Mouse (Mus musculus) thymus, postnatal 36 days (tissue): ENCODE data around the gene Olfr1508.
A peak's percentile ranks its signal among the peaks of the same experiment; 100 is the strongest.
"Not testable (repeated sequence)": the region's sequence is repeated elsewhere in the genome, so short reads cannot be mapped to it uniquely, and the experiment has no call there.

Source experiments
- DNase-seq, 2 experiments: peaks; one replicate each; pipeline ENCODE4 v3.0.0; 2022; ENCODE audit warnings: mixed read lengths in 2 of 2

Olfr1508 gene

DNA sequence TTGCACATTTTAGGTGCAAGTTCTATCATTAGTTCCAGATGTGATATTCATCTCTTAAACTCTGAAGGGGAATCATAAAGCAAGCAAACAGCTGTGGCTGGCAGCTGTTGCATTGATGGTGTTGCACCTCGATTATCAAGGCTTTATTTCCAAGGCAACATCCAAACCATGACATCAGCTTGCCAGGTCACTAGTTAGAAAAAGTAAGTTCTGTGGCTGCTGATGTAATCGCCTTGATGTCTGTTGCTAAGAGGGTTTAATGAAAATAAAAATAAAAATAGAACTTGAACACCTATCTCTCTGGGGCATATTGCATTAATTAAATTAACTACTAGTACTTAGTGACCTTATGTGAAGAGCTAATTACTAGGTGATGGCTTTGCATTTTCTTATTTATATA lies at the start of gene Olfr1508:
Olfr1508 (minus strand) TSS at position 101 of the 400 bp plus-strand sequence.
- DNase-seq = no peak

DNA sequence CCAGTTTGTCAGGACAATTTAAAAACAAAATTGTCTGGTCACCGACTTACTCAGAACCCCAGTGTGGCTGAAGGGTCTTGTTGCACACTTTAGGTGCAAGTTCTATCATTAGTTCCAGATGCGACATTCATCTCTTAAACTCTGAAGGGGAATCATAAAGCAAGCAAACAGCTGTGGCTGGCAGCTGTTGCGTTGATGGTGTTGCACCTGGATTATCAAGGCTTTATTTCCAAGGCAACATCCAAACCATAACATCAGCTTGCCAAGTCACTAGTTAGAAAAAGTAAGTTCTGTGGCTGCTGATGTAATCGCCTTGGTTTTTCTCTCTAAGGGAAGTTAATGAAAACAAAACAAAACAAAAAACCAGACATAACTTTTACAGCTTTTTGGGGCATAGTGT lies 28.2 kb upstream of the Olfr1508 start, which contains the start of gene Olfr1507:
Olfr1507 (minus strand) TSS at position 234 of the 400 bp plus-strand sequence.
- no peak for DNase-seq

DNA sequence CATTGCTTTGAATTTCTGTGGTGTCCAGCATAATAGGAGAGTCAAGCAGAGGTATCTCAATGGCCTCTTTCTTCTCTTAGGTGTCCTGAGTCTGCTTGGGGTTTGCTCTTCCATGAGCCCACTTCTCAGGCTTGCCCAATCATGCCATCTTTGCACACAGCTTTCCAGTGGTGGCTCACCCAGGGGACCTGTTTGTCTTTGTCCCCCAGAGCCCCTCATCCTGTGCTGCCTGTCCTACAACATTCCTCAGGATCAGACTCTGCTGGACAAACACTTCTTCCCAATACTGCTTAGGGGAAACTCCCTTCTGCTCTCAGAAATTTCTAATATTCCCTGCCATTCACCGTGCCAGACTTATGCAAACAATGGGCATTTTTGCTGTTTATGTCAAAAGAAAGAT lies 1.6 kb downstream of the Olfr1508 start:
- no peak for DNase-seq

DNA sequence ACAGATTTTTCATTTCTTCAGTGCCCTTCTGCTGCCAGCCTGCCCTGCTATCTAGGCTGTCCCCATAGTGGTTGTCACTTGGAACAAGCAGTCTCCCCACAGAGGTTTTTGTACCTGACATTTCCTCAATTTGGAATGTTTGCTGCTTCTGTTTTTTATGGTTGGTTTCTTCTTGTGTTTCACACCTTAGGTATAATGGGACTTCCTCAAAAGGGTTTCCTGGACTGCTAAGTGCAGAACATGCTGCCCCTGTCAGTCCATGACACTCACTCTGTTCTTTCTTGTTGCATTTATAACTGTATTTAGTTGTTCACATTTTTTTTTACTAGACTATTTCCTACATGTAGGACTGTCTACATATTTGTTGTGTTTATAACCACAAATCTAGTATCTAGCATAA lies 5.4 kb downstream of the Olfr1508 start:
- no peak for DNase-seq

DNA sequence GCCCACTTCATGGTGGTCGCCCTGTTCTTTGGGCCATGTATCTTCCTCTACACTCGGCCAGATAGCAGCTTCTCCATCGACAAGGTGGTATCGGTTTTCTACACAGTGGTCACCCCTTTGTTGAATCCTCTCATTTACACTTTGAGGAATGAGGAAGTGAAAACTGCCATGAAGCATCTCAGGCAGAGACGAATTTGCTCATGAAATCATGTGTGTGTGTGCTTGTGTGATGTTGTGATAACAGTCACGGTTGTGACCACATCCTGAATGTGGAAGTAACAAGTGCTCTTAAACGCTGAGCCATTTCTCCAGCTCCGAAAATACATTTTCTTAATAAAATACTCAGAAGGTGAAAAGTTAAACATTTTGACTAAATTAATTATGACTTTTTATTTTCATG lies 16.2 kb downstream of the Olfr1508 start:
- DNase-seq = peak; percentile 18 to 24

DNA sequence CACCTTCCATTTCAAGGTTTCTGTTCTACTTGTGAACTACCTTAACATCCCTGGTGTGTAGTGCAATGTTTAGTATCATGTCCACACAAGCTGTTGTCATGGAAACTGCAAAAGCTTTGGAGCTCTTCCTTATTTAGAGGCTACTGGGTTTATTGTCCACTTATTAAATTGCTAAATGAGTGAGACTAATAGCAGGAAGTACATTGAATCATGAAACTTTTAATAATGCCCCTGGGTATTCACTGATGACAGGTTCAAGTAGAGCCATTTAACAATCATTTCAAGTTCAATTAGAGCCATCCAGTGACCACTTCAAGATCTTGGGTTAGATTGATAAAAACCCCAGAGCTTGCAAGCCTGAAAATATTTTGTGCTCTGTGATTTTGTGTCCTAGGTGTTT lies 24.6 kb downstream of the Olfr1508 start, which contains the start of gene Olfr1509:
Olfr1509 (plus strand) TSS at position 301 of the 400 bp plus-strand sequence.
- DNase-seq = no peak

DNA sequence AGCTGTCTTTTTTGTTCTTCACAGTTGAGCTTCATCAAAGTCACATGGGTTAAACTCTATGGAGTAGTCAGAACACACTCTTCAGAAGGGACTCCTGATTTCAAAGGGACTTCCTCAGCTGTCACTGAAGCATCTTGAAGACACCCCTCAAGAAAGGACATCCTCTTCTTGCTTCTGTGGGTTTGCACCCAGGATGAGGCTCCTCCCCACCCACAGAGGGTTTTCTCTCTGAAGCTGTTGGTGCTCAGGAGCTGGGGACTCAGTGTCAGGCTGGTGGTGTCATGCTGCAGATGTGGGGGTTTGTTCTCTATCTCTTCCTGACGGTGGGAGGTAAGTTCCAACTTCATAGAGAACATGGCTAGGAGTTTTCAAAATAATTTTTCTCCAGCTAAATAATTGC lies 39.6 kb downstream of the Olfr1508 start:
- peak; percentile 74 to 88 for DNase-seq

DNA sequence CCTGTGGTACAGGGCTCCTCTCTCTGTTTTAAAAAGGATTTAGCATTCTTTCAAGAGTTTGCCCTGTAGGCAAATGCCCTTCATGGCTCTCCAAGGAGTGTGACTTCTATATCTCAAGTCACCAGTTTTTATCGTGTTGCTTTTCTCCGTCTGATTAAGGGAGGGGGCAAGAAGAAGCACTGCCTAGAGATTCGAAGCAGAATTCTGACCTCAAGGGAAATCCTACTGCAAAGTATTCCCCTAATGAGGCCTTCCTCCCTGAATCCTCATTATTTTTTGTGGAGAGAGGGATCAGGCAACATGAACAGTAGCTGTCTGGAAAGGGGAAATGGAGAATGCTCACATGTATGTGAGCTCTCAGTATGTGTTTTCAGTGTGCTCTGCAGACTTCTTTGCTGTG lies 53.0 kb downstream of the Olfr1508 start, which contains the start of gene Olfr1510:
Olfr1510 (minus strand) TSS at position 101 of the 400 bp plus-strand sequence.
- no peak for DNase-seq

DNA sequence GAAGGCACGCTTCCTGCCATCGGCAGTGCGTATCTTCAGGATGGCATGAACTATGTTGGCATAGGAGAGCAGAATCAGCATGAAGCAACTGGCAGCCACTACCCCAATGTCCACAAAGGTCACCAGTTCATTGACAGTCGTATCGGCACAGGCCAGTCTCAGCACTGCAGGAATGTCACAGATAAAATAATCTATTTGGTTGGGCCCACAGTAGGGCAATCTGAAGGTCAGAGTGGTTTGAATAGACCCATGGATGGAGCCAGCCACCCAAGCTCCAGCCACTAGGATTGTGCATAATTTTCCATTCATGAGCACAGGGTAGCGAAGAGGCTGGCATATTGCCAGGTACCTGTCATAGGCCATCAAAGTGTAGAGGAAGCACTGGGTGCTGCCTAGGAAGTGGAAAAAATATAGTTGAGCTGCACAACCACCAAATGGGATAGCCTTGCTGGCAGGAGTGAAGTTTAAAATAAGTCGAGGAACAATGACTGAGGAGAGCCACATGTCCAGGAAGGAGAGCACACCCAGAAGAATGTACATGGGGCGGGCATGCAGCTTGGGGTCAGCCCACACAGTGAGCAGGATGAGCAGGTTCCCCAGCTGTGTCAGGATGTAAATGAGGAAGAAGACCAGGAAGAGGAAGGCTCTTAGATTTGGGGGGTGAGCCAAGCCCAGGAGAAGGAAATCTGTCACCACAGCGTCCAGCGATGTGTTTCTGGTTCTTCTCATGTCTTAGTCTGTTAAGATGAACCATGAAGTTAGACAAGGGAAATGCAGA lies 57.0 kb downstream of the Olfr1508 start:
- DNase-seq = not testable (repeated sequence)
